Mouse (Mus musculus): ENCODE data around the gene Prrc2a. TPM values are rescaled to one million over a fixed set of nuclear protein-coding genes. Genes with fewer than 3 reads are reported as not detected.

Prrc2a gene
- total RNA-seq, 2 experiments from 2014 or later: 125 to 144 TPM

GRCm38 (mm10) chr17:35103221-35103690, 61.4 kb downstream of the Prrc2a start:
- no peak for DNase-seq

DNA sequence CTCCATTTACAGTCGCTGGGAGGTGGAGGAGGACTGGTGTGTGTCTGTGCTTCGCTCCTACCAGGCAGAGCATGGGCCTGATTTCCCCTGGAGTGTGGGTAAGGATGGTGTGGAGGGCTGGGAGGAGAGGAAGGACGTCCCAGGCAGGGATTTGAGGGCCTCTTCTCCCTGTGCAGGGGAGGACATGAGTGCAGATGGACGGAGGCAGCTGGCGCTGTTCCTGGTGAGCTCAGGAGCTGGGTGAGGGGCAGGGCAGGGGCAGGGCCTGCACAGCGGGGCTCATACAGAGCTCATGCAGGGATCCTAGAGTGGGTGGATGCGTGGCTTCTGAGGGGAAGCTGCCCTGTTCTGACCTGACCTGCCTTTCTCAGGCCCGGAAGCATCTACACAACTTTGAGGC, 62.4 kb downstream of the Prrc2a start:
- DNase-seq: no peak

GRCm38 (mm10) chr17:35101161-35101560, 63.5 kb downstream of the Prrc2a start:
- DNase-seq: no peak

GRCm38 (mm10) chr17:35100196-35100765, 64.4 kb downstream of the Prrc2a start:
- no peak for DNase-seq

Small RNA genes lying within 50 kb of the gene (microRNA-seq; reads per million reads assigned to microRNA genes)
- gene Mir6973a (0 reads per million in 2 experiments), gene Mir6974 (0.27 to 0.38 reads per million in 2 experiments)

Other genes starting within 250 kb of the Prrc2a start
- 10 to 100 TPM; 14.6 to 15.9 TPM for gene Neu1, start 233.6 kb downstream of the Prrc2a start, total RNA-seq (2021)
- gene Hspa1b, start 205.7 kb downstream of the Prrc2a start, total RNA-seq (2021): 10 to 100 TPM; 15.5 to 68.2 TPM
- not detected for gene Gm20481, start 195.0 kb downstream of the Prrc2a start, total RNA-seq (2021)
- gene Hspa1a, start 192.7 kb downstream of the Prrc2a start, total RNA-seq (2021): 10 to 100 TPM; 17.5 to 41.5 TPM
- gene Hspa1l, start 192.2 kb downstream of the Prrc2a start, total RNA-seq (2021): 10 to 100 TPM in 1 of 2 experiments, 1 to 10 TPM in 1; 9.8 to 10.8 TPM
- gene Lsm2, start 183.0 kb downstream of the Prrc2a start, total RNA-seq (2021): 10 to 100 TPM; 16.3 to 18.0 TPM
- gene Vars, start 163.9 kb downstream of the Prrc2a start, total RNA-seq (2021): 10 to 100 TPM; 32.4 to 35.1 TPM
- gene Vwa7, start 148.3 kb downstream of the Prrc2a start, total RNA-seq (2021): 10 to 100 TPM; 13.1 to 14.1 TPM
- gene Sapcd1, start 136.9 kb downstream of the Prrc2a start, total RNA-seq (2021): not detected
- gene Msh5, start 118.2 kb downstream of the Prrc2a start, total RNA-seq (2021): not detected
- 10 to 100 TPM; 30.4 to 32.4 TPM for gene Clic1, start 114.9 kb downstream of the Prrc2a start, total RNA-seq (2021)
- gene Ddah2, start 105.9 kb downstream of the Prrc2a start, total RNA-seq (2021): 10 to 100 TPM; 14.0 to 19.8 TPM
- gene Ly6g6c, start 99.5 kb downstream of the Prrc2a start, total RNA-seq (2021): not detected
- gene Mpig6b, start 98.7 kb downstream of the Prrc2a start, total RNA-seq (2021): under 1 TPM; 0.31 to 0.87 TPM
- gene Ly6g6e, start 88.0 kb downstream of the Prrc2a start, total RNA-seq (2021): not detected
- gene Ly6g6d, start 86.8 kb downstream of the Prrc2a start, total RNA-seq (2021): under 1 TPM in 1 of 2 experiments, not detected in 1; 0.57 TPM
- gene Ly6g6f, start 79.3 kb downstream of the Prrc2a start, total RNA-seq (2021): not detected
- gene Abhd16a, start 75.6 kb downstream of the Prrc2a start, total RNA-seq (2021): 10 to 100 TPM; 55.1 to 59.5 TPM
- gene Ly6g5c, start 56.6 kb downstream of the Prrc2a start, total RNA-seq (2021): not detected
- not detected for gene Ly6g5b, start 49.5 kb downstream of the Prrc2a start, total RNA-seq (2021)
- 10 to 100 TPM in 1 of 2 experiments, 1 to 10 TPM in 1; 7.3 to 10.5 TPM for gene Gpank1, start 43.4 kb downstream of the Prrc2a start, total RNA-seq (2021)
- 100 to 1,000 TPM; 149 to 150 TPM for gene Csnk2b, start 42.8 kb downstream of the Prrc2a start, total RNA-seq (2021)
- gene D17H6S53E, start 38.5 kb downstream of the Prrc2a start, total RNA-seq (2021): 10 to 100 TPM; 25.3 to 28.5 TPM
- gene Apom, start 32.8 kb downstream of the Prrc2a start, total RNA-seq (2021): not detected
- gene Bag6, start 29.7 kb downstream of the Prrc2a start, total RNA-seq (2021): 100 to 1,000 TPM; 242 to 244 TPM
- gene Aif1, start 11.2 kb upstream of the Prrc2a start, total RNA-seq (2021): 1 to 10 TPM; 3.7 to 4.8 TPM
- gene Lst1, start 23.5 kb upstream of the Prrc2a start, total RNA-seq (2021): 1 to 10 TPM; 2.0 to 3.3 TPM
- gene Ltb, start 29.5 kb upstream of the Prrc2a start, total RNA-seq (2021): 10 to 100 TPM in 1 of 2 experiments, 1 to 10 TPM in 1; 1.5 to 12.1 TPM
- under 1 TPM; 0.25 to 0.28 TPM for gene Tnf, start 37.1 kb upstream of the Prrc2a start, total RNA-seq (2021)
- gene Lta, start 40.5 kb upstream of the Prrc2a start, total RNA-seq (2021): 1 to 10 TPM in 1 of 2 experiments, not detected in 1; 1.0 TPM
- not detected for gene Gm16181, start 55.9 kb upstream of the Prrc2a start, total RNA-seq (2021)
- 1 to 10 TPM; 2.1 to 2.3 TPM for gene Atp6v1g2, start 68.8 kb upstream of the Prrc2a start, total RNA-seq (2021)
- gene Nfkbil1, start 70.9 kb upstream of the Prrc2a start, total RNA-seq (2021): 1 to 10 TPM; 8.2 to 8.3 TPM
- gene Ddx39b, start 76.8 kb upstream of the Prrc2a start, total RNA-seq (2021): 10 to 100 TPM; 77.3 to 83.1 TPM
- gene H2-D1, start 97.8 kb upstream of the Prrc2a start, total RNA-seq (2021): 100 to 1,000 TPM; 164 to 263 TPM
- gene H2-Q1, start 155.5 kb upstream of the Prrc2a start, total RNA-seq (2021): 1 to 10 TPM; 2.6 to 3.9 TPM
- gene H2-Q2, start 177.3 kb upstream of the Prrc2a start, total RNA-seq (2021): 1 to 10 TPM; 1.7 TPM
- gene H2-Q4, start 214.7 kb upstream of the Prrc2a start, total RNA-seq (2021): 10 to 100 TPM; 18.7 to 54.0 TPM